Mouse (Mus musculus) liver, adult (tissue): ENCODE data around the gene Fhit.

Source experiments
- GATA4 ChIP-seq: IDR thresholded peaks from 2 replicates; pipeline ENCODE4 v1.6.1; 2014; ENCODE audit warnings: mild to moderate bottlenecking, low read length; ENCODE audit not compliant: insufficient replicate concordance

The Fhit gene

GRCm38 (mm10) chr14:9963853-9964252 is 1198.0 kb downstream of the Fhit start:
- no peak for TF ChIP-seq GATA4

DNA sequence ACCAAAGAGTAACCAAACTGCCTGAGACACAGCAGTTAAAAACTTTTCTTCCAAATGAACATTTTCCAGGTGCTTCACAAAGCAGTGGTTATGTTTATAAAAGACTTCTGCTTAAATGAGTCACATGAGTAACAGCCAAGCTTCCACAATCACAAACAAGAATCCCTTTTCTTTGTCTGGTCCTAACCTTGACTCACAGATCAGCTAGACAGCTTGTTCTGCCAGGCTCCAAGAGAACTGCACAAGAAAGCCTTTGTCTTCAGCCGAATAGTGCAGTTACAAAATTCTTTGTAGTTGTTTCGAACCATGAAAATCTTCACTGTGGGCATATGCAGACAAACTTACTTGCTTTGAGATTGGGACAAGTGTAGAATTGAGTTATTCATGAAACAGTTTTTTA is 1201.4 kb downstream of the Fhit start:
- no peak for TF ChIP-seq GATA4

DNA sequence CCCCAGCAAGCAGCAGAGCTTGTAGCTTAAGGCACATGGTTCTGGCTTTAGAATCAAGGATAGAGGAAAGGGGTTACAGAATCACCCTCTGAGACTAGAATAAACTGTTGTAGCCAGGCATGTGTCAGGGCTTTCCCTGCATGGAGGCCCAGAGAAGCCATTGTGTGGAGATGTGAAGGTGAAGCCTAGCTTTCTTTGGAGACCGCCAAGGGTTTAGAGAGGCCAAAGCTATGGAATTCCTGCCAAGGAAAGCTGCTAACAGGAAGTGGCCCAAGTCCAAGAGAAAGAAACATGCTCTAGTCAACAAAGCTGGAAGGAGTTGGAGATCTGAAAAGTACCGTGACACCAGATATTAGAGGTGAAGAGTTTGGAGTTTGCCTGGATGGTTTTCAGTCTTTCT is 1262.3 kb downstream of the Fhit start:
- no peak for TF ChIP-seq GATA4

GRCm38 (mm10) chr14:9896556-9896955 is 1265.3 kb downstream of the Fhit start:
- no peak for TF ChIP-seq GATA4

DNA sequence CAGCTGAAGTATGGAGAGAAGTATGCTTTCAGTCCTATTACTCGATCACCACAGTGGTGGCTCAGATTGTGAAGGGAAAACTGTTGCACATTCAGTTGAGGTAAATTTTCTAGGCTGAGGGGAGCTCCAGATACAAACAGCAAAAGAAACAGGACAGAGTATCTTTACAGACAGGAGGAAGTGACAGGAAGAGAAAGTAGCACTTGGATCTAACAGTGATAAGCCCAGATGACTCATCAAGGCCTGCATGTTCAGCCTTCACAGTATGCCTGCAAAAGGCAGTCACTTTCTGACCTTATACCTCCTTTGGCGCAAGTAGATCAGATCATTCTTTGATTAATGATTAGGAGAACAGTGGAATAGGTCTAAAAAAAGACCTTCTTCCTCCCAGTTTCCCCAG is 1309.8 kb downstream of the Fhit start:
- TF ChIP-seq GATA4 = no peak

DNA sequence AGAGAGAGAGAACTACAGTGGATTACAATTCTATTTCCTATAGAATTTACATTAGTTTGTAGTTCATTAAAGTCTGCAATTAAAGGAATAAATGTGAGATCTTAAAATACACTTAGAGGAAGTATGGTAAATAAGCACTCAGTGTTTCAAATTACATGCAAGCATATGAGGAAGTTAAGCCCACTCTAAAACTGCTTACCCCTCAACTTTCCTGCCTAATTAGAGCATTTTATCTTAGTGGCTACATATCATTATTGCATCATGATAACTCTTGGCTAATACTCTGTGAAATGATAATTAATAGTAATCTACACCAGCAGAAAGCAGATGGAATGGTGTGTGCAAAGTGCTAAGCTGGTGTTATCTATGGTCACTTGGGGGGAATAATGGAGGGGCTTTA is 1329.5 kb downstream of the Fhit start:
- no peak for TF ChIP-seq GATA4

GRCm38 (mm10) chr14:9815963-9816362 is 1345.9 kb downstream of the Fhit start:
- no peak for TF ChIP-seq GATA4

DNA sequence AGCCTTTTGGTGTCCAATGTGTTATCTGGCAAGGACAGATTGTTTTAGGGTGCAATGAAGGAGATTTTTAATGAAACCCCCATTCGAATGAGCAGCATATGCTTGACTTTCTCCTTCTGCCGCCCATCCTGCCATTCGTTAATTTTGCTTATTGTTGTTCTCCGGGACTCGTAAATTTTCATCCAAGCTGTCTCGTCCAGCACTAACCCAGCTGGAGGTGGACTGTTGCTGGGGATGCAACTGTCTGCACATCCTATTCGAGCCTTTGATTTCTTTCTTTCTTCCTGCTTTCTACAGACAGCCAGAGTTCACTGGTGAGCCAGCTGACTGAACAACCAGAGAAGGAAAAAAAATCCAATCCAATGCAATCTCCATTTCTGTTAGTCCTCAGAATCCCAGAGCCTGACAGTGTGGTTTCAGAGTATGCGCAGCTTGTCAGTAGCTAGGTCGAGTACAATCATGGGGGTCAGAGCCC is 1350.0 kb downstream of the Fhit start:
- TF ChIP-seq GATA4 = no peak

- no peak for TF ChIP-seq GATA4
Observed at GRCm38 (mm10) chr14:9811177-9811846, 1350.5 kb downstream of the Fhit start.

DNA sequence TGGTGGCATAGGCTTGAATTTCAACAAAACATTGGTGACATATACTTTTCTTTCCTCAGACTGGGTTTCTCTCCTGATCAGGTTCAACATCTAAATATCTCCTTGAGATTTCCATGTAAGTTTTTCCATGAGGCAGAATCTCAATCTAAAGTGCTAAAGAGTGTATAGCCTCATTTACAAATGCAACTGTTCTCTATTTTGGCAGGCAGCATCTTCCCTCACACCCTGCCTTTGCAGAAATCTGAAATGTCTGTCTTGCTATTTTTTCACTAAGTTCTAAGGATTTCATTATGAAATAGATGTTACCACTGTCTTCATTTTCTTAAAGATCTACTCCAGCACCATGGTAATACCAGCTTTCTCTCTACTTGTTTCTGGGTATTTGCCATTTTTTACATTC is 1368.4 kb downstream of the Fhit start:
- no peak for TF ChIP-seq GATA4

DNA sequence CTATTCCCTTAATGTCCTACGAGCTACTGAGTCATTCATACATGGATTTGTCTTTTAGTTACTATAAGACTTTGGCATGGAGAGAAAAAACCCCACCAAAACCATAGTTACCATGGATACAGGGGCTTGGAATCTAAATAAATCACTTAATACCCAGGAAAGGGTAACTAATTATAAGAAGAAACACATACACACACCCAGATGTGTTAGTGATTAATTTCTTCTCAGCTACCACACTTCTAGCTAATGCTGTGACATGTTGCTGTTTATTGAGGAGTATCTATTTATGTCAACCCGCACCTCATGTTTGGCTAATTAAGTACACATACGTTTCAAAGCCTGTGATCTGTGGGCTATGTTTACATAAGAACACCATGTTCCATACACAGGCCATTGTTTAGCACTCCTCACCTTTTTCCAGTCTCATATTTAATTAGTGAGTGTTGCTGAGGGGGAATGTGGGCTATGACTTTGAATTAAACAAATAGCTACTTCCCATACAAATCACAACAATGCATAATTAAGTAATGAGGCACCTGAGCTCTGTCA is 1373.4 kb downstream of the Fhit start:
- TF ChIP-seq GATA4 = no peak

DNA sequence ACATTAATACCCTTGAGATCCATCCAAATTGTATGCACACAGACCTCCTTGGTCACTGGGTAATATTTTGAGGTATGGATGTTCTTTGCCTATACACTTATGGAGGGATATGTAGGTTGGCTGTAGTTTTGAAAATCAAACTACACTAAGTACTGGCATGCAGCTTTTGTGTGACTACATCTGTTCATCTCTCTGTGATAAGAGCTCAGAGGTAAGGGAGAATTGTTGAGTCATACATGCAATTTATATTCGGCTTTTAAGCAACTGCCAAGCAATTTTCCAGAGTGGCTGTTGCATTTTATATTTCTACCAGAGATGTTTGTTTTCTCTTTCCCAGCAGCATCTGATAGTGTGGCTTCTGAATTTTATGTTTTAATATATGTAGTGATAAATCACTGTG is 1374.4 kb downstream of the Fhit start:
- TF ChIP-seq GATA4 = no peak

DNA sequence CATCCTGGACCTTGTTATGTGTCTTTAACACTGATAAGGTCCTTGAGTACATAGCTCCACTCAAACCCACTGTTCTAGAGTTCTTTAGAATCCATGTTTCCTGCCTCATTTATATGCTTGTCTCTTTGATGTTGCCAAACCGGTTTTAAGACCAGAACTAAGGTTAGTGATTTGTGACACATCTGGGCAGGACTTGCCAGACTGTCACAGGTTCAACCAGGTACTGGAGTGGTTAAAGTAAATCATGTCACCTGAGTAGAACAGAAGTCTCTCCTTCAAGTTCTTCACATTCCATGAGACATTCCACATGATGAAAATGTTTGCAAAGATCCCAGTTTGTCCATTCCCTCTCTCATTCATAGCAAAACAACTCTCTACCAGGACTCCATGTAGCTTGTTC is 1376.0 kb downstream of the Fhit start:
- no peak for TF ChIP-seq GATA4

DNA sequence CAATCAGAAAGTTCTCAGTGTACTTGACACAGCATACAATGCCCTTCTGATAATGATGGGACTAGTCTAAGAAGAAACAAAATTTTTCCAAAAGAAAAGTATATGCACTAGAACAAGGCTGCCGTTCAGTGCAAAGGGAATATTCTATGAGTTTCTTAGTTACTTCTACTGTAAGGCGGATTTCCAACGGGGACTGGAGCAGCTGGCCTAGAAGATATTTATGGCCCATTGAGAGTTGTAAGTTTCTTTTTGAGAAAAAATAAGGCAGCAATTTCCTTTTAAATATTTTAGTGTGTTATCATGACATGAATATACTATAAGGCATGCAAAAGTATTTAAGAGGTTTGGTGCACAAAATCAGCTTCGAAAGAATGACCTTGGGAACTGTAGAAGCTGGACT is 1410.5 kb downstream of the Fhit start:
- no peak for TF ChIP-seq GATA4

- no peak for TF ChIP-seq GATA4
Observed at GRCm38 (mm10) chr14:9748709-9749108, 1413.1 kb downstream of the Fhit start.

GRCm38 (mm10) chr14:9721917-9722472 is 1439.8 kb downstream of the Fhit start:
- TF ChIP-seq GATA4 = no peak

DNA sequence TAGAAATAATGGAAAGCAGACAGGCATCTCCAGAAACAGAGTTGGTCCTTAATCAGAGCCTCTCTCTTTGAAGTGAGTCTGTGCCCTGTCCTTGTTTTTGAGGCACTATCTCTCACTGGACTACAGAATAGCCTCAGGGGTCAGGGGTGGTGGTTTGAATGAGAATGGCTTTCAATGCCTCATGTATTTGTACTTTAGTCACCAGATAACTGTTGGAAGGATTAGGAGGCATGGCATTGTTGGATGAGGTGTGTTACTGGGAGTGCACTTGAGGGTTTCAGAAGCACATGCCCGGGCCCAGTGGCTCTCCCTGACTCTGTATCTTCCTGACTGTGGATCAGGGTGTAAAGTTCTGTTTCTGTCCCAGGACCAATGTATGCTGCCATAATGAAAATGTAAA is 1463.2 kb downstream of the Fhit start:
- TF ChIP-seq GATA4 = no peak
